Mouse (Mus musculus) heart, embryonic 11.5 days (tissue): Measurements from ENCODE around the gene Ppara. TPM values are rescaled to one million over a fixed set of nuclear protein-coding genes. Genes with fewer than 3 reads are reported as not detected.

ENCODE experiments used
- ATAC-seq: fragments of 200-750 bp; cut with Nextera tagmentation; replicated peaks from 2 replicates; pipeline ENCODE4 v1.8.0; 2017; ENCODE audit warnings: moderate library complexity; ENCODE audit not compliant: insufficient number of reproducible peaks, low FRiP score, low TSS enrichment
- H3K27ac ChIP-seq: fragments of 300-500 bp; sonication (generic); 2 replicates; pipeline ENCODE4 v1.5.1; 2014; ENCODE audit warnings: mild to moderate bottlenecking, low read depth, low read length
- H3K27me3 ChIP-seq: fragments of 300-500 bp; sonication (generic); 2 replicates; pipeline ENCODE4 v1.6.1; 2014; ENCODE audit warnings: mild to moderate bottlenecking, low read length, mixed read lengths; ENCODE audit not compliant: control insufficient read depth, insufficient read depth
- H3K36me3 ChIP-seq: fragments of 300-500 bp; sonication (generic); 2 replicates; pipeline ENCODE4 v1.6.1; 2014; ENCODE audit warnings: mild to moderate bottlenecking, low read length, moderate library complexity, mixed read lengths; ENCODE audit not compliant: control insufficient read depth, insufficient read depth
- H3K4me1 ChIP-seq: fragments of 300-500 bp; sonication (generic); 2 replicates; pipeline ENCODE4 v1.6.1; 2014; ENCODE audit warnings: low read length; ENCODE audit not compliant: control insufficient read depth, insufficient read depth
- H3K4me2 ChIP-seq: fragments of 300-500 bp; sonication (generic); 2 replicates; pipeline ENCODE4 v1.6.1; 2014; ENCODE audit warnings: mild to moderate bottlenecking, moderate library complexity
- H3K4me3 ChIP-seq: fragments of 300-500 bp; sonication (generic); 2 replicates; pipeline ENCODE4 v1.5.1; 2014; ENCODE audit warnings: low read depth, low read length
- H3K9ac ChIP-seq: fragments of 300-500 bp; sonication (generic); 2 replicates; pipeline ENCODE4 v1.6.1; 2014; ENCODE audit warnings: mild to moderate bottlenecking, low read depth, low read length, moderate library complexity
- H3K9me3 ChIP-seq: fragments of 300-500 bp; sonication (generic); replicated peaks from 2 replicates; pipeline ENCODE4 v1.6.1; 2016; ENCODE audit warnings: low read length; ENCODE audit not compliant: control insufficient read depth
- WGBS: fragments of 180-500 bp; shearing (Covaris S2); extraction: QIAGEN DNeasy Blood & Tissue Kit; methylation state at CpG from one replicate; pipeline ENCODE4 v1.1.7; 2014; ENCODE audit not compliant: insufficient replicate concordance; 5-methylcytosine and 5-hydroxymethylcytosine counted together
- polyA plus RNA-seq: library from polyadenylated mRNA; unstranded; fragments of >200 nt; fragmentation: Nextera tagmentation; extraction: Ambion mirVana; gene quantifications from 2 replicates; pipeline ENCODE4 v1.2.1, GENCODE M21; 2014

Gene Ppara
- polyA plus RNA-seq = 1.7 and 2.8 TPM in 2 replicates

GRCm38 (mm10) chr15:85734571-85735033 is at the start of gene Ppara:
TSS of gene Ppara (plus strand) at chr15:85734983.
- Histone ChIP-seq H3K4me1 (no peaks in the 10 kb centered on the region), H3K9me3 (no peaks in the 10 kb centered on the region), H3K4me2 (peak within 1 kb of the TSS; percentile 82), H3K9ac (peak within 1 kb of the TSS; percentile 64), H3K36me3 (no peaks in the 10 kb centered on the region), H3K27me3 (peaks cover 61% of the 10 kb centered on the region), H3K4me3 (peak within 1 kb of the TSS; percentile 72), H3K27ac (no peak within 1 kb of the TSS)
- ATAC-seq = 0 out of 2 replicates have a peak, but pooled peaks have one; percentile 44
- 5% methylated on average over 24 of the region's 28 CpGs for WGBS

GRCm38 (mm10) chr15:85686641-85687395 is 48.0 kb upstream of the Ppara start:
- peak overlapping the region; percentile 54 for H3K27ac ChIP-seq
- 70% methylated on average over 11 of the region's 11 CpGs for WGBS
- H3K4me1 ChIP-seq = 0 out of 2 replicates have a peak, but pooled peaks cover 4% of the 10 kb centered on the region
- no peaks in the 10 kb centered on the region for H3K9me3 ChIP-seq
- no peak overlapping the region for H3K4me3 ChIP-seq
- H3K36me3 ChIP-seq = no peaks in the 10 kb centered on the region
- H3K9ac ChIP-seq = no peak overlapping the region
- no peak overlapping the region for H3K4me2 ChIP-seq
- no peaks in the 10 kb centered on the region; the same call in 1 of the 2 replicates for H3K27me3 ChIP-seq
- ATAC-seq = no peak; the same call in 1 of the 2 replicates

DNA sequence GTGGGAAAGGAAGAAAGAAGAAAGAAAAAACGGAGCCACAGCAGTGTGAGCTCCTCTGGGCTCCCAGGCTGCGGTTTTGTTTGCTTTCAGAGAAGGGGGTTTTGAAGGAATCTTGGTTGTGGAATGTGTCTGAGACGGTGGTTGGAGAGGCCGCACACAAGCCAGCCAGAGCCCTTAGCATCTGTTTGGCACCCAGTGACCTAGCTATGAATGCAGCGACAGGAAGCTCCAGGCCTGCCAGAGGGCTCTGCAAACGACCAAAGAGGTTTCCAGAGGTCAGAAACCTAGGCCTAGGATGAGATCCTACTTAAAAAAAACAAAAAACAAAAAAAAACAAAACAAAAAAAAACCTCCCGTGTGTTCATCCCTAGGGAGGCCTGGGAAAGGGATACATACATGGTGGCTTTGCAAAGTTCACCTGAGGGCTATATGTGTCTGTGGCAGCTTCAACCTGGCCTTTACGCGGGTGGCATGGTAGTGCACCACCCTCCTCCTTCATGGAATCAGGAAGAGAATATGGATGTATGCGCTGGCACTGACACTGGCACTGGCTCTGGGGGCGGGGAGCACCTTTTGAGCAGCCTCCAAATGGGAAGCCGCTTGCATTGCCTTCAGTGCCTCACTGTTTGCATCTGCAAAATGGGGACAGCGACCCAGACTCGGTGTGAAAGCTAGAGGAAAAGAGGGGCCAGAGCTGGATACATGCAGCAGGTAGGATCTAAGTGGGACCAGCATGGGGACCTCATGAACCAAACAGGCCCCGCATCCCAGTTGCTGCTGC is 47.0 kb upstream of the Ppara start:
- ATAC-seq = no peak
- H3K9me3 ChIP-seq = no peaks in the 10 kb centered on the region
- H3K27ac ChIP-seq = peak overlapping the region; percentile 54
- 71% methylated on average over 15 of the region's 15 CpGs for WGBS
- no peak overlapping the region for H3K4me2 ChIP-seq
- no peak overlapping the region for H3K4me3 ChIP-seq
- no peaks in the 10 kb centered on the region for H3K36me3 ChIP-seq
- no peak overlapping the region for H3K9ac ChIP-seq
- 0 out of 2 replicates have a peak, but pooled peaks cover 4% of the 10 kb centered on the region for H3K4me1 ChIP-seq
- no peaks in the 10 kb centered on the region; the same call in 1 of the 2 replicates for H3K27me3 ChIP-seq

DNA sequence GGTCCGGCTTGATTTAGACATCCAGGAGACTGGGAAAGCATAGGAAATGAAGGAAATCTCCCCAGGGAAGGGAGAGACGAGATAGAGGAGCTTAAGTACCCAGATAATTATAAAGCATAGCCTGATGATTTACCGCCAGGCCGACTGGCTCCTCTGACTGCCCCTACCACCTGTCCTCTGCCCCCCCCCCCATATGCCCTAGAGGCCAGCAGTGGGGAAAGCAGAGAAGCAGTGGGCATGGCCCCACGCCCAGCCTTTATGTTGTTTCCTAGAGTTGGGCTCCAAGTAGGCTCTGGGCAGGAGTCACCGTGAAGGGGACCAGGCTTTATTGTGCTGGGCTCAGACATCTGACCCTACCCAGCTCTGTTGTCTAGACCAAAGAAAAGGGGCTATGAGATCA is 46.0 kb upstream of the Ppara start:
- H3K27me3 ChIP-seq = no peaks in the 10 kb centered on the region; the same call in 1 of the 2 replicates
- WGBS = 66% methylated on average over 6 of the region's 6 CpGs
- no peak overlapping the region for H3K4me2 ChIP-seq
- no peak overlapping the region for H3K27ac ChIP-seq
- 0 out of 2 replicates have a peak, but pooled peaks cover 4% of the 10 kb centered on the region for H3K4me1 ChIP-seq
- no peaks in the 10 kb centered on the region for H3K36me3 ChIP-seq
- H3K4me3 ChIP-seq = no peak overlapping the region
- no peak for ATAC-seq
- no peaks in the 10 kb centered on the region for H3K9me3 ChIP-seq
- no peak overlapping the region for H3K9ac ChIP-seq

GRCm38 (mm10) chr15:85689523-85689922 is 45.3 kb upstream of the Ppara start:
- Histone ChIP-seq H3K4me1 (0 out of 2 replicates have a peak, but pooled peaks cover 4% of the 10 kb centered on the region), H3K4me3 (no peak overlapping the region), H3K9me3 (no peaks in the 10 kb centered on the region), H3K27me3 (no peaks in the 10 kb centered on the region; the same call in 1 of the 2 replicates), H3K36me3 (no peaks in the 10 kb centered on the region), H3K4me2 (no peak overlapping the region), H3K9ac (no peak overlapping the region), H3K27ac (no peak overlapping the region)
- no peak for ATAC-seq
- 88% methylated on average over 6 of the region's 6 CpGs for WGBS

GRCm38 (mm10) chr15:85690058-85690457 is 44.7 kb upstream of the Ppara start:
- H3K4me3 ChIP-seq = no peak overlapping the region
- no peaks in the 10 kb centered on the region for H3K9me3 ChIP-seq
- no peak for ATAC-seq
- H3K4me2 ChIP-seq = no peak overlapping the region
- H3K4me1 ChIP-seq = 0 out of 2 replicates have a peak, but pooled peaks cover 4% of the 10 kb centered on the region
- H3K27me3 ChIP-seq = no peaks in the 10 kb centered on the region; the same call in 1 of the 2 replicates
- H3K9ac ChIP-seq = no peak overlapping the region
- H3K27ac ChIP-seq = no peak overlapping the region
- WGBS = 79% methylated on average over 6 of the region's 6 CpGs
- H3K36me3 ChIP-seq = no peaks in the 10 kb centered on the region

DNA sequence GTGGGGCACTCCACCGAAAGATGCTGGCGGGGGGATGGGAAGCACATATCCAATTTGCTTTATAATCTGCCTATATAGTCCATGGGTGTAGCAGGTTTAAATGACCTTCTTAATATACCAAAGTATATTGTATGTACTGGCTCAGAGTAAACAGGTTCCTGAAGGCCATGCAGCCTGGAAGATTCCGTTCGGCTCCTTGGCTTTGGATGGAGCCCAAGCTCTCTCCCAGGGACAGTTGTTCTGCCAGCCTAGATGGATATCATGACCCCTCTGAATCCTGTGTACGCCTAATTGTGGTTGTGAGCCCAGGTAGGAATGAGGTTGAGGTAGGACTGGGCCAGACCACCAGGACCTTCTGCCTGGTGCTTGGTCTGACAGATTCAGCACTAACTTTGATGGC is 43.9 kb upstream of the Ppara start:
- Histone ChIP-seq H3K4me1 (0 out of 2 replicates have a peak, but pooled peaks cover 4% of the 10 kb centered on the region), H3K4me3 (no peak overlapping the region), H3K27me3 (no peaks in the 10 kb centered on the region; the same call in 1 of the 2 replicates), H3K27ac (no peak overlapping the region), H3K9me3 (no peaks in the 10 kb centered on the region), H3K4me2 (no peak overlapping the region), H3K36me3 (no peaks in the 10 kb centered on the region), H3K9ac (no peak overlapping the region)
- ATAC-seq = no peak
- WGBS = 89% methylated on average over 5 of the region's 5 CpGs

DNA sequence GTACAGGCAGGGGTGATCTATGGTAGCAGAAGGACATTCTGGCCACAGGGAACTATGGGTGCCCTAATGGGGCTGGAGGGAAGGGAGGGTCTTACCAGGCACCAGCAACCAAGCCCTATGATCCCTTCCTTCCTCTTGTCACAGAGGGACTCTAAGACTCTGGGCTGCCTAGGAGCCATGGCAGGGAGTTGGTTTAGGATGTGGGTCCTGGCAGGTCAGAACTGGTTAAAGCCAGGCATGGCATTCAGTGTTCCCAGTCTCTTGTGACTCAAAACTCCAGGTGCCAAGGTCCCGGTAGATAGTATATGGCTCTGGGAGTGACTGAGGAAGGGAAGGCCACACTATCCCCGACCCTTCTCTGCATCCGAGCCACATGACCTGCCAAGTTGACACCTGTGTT is 41.7 kb upstream of the Ppara start:
- Histone ChIP-seq H3K27me3 (no peaks in the 10 kb centered on the region; the same call in 1 of the 2 replicates), H3K36me3 (no peaks in the 10 kb centered on the region), H3K27ac (no peak overlapping the region), H3K4me2 (no peak overlapping the region), H3K4me3 (no peak overlapping the region), H3K9me3 (no peaks in the 10 kb centered on the region), H3K4me1 (no peaks in the 10 kb centered on the region), H3K9ac (no peak overlapping the region)
- ATAC-seq = no peak
- 78% methylated on average over 3 of the region's 3 CpGs for WGBS
